Mouse (Mus musculus) liver (tissue): Measurements from ENCODE around the gene Galnt14.

ENCODE experiments used
- DNase-seq: peaks from one replicate; pipeline ENCODE4 v3.0.0-alpha.2; 2020; ENCODE audit warnings: mixed read lengths

Galnt14 gene

DNA sequence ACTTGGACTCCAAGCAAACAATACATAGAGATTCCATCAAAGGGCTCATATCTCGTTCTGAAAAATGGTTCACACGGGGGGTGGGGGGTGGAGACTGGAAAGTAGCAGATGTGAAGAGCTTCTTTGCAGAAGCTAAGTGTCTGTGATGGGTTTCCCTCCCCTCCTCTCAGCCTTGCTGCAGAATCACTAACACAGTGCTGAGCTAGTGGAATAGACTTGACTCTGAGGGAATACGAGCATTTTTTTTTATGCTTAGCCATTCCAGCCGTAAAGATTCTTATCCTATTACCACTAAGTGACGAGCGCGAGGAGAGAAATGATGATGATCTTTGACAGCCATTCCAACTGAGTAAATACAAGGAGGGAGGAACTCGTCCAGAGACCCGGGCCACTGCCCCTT is 142.0 kb downstream of the Galnt14 start:
- DNase-seq: no peak

DNA sequence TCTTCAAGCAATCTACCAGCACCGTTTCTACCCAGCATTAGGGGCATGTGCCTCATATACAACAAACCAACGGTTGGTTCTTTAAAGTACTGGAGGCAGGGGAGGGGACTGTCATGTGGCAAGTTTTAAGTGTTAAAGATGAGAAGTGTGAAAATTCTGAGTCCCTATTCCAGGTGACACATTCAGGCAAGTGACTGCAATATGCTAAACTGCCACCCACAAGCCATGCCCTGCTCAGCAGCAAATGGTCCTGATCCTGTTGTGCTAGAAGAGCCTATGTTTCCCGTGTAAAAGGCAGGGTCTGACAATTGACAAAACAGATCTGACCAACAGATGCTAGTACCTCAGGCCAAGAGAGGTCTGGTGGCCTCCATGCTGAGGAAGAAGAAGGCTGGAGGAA is 149.1 kb downstream of the Galnt14 start:
- no peak for DNase-seq

DNA sequence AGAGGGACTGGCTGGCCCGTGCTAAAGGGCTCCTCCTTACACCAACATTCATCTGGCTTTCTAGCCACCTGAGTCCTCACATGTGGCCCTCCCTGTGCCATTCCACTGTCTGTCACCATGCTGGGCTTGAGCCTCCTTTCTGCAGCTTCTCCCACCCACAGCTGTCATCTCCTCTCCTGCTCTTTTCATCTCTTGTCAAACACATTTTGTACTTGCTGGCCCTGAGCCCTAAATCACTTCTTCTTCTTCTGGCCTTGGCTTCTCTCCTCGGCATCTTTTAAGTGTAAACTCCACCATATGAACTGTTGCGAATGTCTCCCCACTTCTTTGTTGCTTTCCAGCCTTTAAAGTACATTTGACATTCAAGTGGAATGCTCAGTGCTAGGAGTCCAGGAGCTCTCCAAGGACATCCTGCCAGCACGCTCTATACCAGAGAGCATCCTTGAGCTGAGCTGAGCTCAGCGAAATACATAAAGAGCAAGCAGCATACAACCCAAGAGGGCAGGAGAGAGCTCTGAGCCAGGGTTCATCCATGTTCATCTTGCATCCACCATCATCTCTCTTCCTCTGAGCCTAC is 150.0 kb downstream of the Galnt14 start:
- DNase-seq: no peak

DNA sequence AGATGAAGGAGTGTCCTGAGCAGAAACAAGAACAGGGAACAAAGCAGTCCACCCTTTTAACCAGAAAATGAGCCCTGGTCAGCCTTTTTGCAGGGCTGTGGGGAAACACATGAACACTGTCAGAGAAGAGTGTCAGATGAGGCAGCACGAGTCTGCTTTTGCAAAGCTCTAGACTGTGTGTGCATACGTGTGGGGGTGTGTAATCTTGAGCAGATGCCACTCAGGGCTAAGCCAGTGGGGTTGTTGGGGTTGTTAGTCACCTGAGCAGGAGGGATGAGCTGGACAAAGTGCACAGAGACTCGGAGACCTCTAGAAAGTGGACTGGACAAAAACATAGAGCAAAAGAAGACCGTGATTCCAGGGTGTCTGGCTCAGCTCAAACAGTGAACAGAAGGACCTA is 150.8 kb downstream of the Galnt14 start:
- DNase-seq: no peak

DNA sequence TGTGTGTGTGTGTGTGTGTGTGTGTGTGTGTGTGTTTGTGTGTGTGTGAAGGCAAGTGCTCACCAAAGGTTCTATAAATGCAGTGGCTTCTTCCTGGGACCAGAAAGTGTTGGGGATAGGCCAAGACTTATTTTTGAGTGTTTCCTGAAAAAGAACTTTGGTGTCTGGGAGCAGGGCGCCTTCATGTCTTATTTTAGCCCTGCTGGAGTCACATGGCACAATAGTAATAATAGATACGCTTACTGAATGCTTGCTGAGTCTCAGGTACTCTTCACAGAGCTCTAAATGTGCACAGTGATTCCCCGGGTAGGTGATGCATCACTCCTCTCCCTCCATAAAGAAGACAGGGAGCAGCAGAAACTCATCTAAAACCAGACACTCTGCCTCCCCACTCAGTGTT is 153.2 kb downstream of the Galnt14 start:
- no peak for DNase-seq

GRCm38 (mm10) chr17:73556436-73556835 is 153.8 kb downstream of the Galnt14 start:
- DNase-seq: no peak

DNA sequence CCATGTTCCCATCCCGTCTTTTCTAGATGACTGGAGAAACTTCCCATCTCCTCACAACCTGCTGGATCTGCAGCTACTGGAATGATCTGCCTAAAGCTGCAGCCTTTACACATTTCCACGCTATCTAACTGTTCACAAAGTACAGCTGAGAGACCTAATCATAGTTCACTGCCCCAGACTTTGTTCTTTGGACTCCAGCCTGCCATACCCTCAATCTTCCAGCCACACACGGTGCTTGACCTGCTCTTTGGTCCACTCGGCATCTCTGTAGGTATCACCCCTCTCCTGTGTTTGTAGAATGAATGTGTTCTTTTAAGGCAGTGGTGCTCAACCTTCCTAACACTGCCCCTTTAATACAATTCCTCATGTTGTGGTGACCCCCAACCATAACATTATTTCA is 155.6 kb downstream of the Galnt14 start:
- DNase-seq: no peak

DNA sequence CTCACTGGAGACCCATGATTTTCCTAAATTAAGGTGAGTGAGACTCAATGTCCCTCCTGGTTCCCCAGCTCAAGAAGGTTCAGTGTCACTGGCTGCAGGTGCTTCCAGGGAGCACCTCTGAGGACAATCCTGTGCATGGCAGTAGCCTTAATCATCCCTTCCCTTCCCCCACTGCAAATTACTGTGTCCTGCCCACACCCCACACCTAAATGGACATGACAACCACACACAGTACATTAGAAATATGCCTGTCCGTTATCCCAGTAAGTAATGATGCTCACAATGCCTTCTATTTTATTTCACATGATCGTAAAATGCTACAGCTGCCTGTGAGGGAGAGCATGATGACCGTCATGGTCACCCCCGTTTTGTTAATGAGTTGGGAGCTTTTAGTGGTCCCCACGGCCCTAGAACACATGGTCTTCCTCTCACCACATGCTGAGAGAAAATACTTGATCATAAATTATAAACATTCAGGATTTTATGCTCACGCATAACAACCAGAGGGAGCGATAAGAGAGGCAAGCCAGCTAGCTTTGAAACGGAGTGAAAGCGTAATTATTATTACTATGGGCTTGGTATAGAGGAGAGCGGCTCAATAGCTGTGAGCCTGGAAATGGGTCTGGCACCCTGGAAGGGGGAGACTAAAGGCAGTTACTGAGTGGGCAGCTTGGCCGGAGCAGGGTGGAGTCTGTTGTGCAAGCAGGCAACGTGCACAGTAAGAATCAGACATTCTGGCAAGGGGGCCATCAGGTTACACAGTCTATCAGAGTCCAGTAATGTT is 161.3 kb downstream of the Galnt14 start:
- no peak for DNase-seq

DNA sequence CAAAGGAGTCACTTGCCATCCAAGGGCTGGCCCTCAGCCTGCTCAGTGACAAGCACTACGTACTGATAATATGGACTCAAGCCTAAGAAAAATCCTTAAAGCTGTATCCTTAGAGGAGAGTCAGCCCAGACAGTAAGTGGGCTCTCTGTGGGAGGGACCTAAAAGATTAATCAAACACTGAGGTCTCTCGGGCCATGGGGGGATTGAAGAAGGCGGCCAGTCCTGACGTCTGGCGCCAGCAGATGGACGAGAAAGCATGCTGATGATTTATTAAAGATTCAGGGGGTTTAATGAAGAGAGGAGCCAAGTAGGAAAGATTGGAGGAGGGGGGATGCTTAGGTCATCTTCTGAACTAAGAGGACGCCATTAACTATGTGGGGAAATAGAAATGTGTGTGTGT is 162.1 kb downstream of the Galnt14 start:
- no peak for DNase-seq

DNA sequence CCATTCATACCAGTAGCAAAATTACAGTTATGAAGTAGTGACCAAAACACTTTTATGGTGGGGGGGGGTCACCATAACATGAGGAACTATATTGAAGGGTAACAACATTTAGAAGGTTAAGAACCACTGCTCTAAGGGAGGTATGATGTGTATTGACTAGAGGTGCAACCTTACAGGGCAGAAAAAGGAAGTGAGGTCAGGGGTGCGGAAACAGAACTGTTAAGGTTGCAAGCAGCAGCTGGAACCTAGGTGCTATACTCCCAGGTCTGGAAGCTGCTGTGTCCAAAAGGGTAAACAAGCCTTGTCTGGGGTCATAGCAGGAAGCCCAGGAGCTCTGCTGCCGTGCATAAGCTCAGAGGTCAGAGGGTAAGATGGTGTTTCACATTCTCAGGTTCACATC is 162.8 kb downstream of the Galnt14 start:
- no peak for DNase-seq

DNA sequence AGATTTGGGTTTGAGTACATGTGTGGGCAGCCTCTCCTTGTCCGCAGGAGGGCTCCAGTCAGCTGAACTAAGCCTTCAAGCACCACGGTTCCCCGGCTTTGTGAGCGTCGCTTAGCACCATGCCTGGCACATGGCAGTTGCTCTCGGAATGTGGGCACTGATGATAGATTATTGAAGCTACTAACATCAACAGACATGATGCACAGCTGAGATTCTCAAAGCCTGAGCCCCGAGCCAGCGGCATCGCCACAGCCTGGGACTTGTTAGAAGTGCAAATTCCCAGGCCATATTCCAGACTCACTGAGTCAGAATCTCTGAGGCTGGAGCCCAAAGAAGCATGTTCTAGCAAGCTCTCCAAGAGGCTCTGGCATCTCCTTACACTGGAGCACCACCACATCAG is 168.3 kb downstream of the Galnt14 start:
- no peak for DNase-seq

DNA sequence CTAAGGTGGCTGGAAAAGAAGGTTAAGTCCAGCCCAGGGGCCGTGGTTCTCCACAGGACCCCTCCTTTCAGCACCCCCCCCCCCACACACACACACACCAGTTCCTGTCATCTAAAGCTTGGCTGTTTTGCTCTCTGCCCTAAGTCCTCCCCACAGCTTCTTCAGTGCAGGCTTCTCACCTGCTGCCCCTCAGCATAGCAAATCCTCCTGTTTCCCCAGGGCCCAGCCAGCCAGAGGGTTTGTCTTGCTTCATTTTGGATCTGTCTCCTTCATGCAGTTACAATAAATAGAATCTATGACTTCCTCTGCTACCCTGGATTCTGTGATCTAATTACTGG is 169.1 kb downstream of the Galnt14 start:
- DNase-seq: no peak

DNA sequence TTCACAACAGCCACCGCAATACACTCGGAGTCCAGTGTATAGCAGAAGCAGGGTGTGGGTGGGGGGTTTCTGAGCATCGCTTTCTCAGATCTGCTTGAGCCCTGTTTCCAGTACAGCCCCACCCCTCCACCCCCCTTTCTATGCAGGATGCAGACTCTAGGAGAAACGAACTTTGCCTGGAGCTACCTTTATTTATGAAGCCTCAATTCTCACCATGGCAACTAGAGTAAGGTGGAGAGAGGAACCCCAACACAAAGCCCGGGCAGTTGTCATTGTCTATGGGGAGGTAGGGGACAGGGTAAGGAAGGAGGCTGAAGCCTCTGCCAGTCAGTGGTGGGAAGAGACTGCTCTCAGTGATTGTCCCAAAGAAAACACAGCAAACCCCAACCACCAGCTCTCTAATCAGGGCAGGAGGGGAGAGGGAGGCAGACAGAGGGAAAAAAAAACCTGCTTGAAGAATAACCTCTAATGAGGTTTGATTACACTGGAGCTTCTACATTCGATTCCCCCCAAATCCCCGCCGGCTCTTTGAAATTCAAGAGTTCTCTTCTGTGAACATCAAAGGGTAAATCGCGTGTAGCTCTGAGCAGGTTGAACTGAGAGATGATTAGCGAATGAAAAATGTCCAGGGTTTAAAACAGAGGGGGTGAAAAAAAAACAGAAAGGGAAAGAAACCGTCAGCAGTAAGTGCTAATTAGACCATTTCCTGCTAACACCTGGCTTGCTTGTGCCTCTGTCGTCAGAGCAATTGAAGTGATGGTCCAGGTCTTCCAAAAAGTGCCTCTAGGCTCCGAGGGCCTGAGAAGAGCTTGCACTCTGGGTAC is 169.6 kb downstream of the Galnt14 start:
- no peak for DNase-seq

DNA sequence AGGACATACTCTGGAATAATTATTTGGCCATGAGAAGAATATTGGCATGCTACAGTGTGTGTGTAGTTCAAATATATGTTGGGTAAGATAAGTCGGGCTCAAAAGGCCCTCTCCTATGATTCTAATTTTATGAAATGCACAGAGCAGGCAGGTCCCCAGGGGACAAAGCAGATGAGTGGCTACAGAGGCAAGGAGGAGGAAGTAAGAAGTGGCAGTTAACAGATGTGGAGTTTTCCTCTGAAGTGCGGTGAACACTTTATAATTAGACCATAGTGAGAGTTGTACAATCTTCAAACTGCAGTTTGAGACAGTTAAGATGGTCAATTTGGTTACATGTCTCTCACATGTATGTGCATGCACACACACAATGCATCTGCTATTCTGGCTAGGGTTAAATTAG is 178.4 kb downstream of the Galnt14 start:
- DNase-seq: no peak

GRCm38 (mm10) chr17:73522169-73522568 is 188.1 kb downstream of the Galnt14 start:
- no peak for DNase-seq

GRCm38 (mm10) chr17:73519350-73519749 is 190.9 kb downstream of the Galnt14 start:
- no peak for DNase-seq

GRCm38 (mm10) chr17:73518359-73518758 is 191.9 kb downstream of the Galnt14 start:
- no peak for DNase-seq

DNA sequence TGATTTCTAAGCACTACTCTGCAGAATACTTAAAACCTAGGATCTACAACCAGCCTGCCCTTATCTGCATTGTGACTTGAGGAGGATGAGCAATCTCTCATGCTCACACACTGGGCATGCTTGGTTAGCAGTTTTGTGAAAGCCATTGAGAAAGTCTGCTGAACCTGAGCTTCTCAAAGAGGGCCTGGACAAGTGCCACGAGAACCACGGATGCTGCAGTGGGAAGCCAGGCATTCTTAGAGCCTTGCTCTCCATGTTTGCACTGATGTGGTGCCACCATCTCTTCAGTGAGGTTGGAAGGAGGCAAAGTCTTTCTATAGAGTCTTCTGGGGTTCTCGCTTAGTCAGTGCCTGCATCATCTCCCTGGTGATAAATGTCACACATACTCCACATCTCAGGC is 194.7 kb downstream of the Galnt14 start:
- DNase-seq: no peak

DNA sequence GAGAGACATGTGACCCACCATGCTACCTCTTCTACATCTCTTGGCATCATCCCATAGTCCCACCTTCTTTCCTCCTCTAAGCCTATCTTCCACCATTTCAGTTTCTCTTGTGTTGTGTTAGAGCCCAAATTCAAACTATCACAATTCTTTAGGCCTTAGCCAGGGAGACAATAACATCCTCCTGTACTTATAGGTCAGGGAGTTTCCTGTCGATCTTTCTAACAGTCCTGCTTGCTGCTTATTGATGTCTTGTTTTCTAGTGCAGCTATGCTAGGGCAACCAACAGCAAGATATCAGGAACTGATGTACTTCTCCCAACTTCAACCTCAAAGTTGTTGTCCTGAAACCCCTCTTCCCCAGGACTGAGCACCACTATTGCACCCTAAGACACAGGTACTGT is 195.4 kb downstream of the Galnt14 start:
- no peak for DNase-seq

DNA sequence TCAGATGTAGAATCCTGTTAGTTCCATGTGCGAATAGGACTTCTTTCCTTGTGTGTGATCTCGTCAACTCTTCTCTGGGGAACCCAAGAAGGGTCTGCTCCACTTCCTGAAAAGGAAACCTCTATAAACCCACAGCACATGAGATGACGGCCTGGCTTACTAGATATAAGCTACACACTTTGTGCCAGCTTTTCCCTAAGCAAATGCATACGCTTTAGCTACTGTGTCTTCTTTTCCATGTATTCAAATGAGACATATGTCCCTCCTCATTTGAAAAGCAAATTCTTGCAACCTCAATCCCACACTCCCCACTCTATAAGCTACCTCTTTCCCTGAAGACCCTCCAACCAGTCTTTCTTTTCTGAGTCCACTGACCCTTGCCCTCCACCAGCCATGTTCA is 196.0 kb downstream of the Galnt14 start:
- DNase-seq: no peak

GRCm38 (mm10) chr17:73512844-73513243 is 197.4 kb downstream of the Galnt14 start:
- no peak for DNase-seq

DNA sequence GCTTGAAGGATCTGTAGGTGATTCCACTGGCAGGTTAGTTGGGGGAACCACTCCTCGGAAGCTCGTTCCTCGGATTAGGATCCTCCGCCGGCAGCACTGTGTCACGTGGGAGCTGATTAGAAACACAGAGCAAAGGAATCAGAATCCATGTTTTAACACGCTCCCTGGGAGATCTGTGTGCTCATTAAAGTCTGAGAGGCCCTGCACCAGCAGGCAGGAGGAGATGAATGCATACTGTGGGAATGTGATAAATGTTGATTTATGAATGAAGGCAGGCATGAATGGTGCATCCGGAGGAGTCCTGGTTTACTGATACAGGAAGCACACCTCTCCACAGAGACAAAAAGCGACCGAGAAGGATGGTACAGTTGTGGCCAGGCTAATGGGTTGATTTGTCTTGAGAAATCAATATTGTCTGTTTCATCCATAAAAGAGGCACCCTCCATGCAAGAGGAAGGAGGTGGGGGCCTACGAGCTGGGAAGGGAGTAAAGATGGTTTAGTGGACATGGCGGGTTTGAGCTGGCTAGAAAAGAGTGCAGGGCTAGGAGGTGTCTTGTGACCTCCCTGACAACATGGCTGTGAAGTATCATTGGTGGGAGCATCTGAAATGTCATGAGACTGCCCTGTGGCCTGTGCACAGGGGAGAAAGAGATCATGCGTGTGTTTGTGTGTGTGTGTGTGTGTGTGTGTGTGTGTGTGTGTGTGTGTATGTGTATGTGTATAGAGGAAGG is 202.3 kb downstream of the Galnt14 start:
- DNase-seq: no peak

DNA sequence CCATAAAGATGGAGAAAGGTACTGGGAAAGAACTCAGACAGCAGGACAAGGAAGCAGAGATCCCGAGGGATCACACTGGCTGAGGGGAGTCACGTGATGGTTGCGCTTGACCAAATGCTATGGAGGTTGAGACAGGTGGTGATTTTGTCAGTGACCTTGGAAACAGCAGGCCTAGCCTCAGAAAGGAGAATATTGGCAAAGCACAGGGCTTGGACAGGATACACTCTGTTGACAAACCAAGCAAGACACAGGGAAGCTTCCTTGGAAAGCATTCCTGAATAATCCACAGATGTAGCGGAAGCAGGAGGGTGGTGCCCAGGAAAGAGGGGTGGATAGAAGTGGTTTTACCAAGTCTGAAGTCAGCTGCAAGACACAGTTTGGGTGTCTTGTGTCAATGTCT is 206.1 kb downstream of the Galnt14 start:
- no peak for DNase-seq
